Mouse (Mus musculus) kidney, postnatal 14 days (tissue): Measurements from ENCODE around the gene Gm20924.
"Not testable (repeated sequence)": the region's sequence is repeated elsewhere in the genome, so short reads cannot be mapped to it uniquely, and the experiment has no call there.

Source experiments
- DNase-seq: peaks from one replicate; pipeline ENCODE4 v3.0.0; 2022; ENCODE audit warnings: mixed read lengths

Gene Gm20924

DNA sequence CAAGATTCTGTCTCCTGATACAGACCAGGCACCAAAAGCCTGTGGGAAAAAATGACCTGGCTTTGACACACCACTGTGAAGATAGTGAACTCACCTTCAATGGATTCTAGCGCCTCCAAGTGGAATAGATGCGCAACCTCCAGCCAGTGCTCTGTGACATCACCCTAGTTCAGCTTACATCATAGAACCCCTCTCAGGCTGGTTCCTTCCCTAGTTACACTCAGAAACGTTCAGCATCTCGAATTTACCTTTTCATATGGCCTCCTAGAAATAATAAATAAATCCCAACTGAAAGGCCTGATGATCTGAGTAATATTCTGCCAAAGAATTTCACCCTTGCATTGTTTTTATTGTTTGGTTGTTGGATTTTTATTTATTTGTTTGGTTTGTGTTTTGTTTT, at the start of gene Gm20924:
Gene Gm20924, minus strand, starts transcription at position 101 of the 400 bp plus-strand sequence.
- not testable (repeated sequence) for DNase-seq
